Mouse (Mus musculus): ENCODE results near the gene Zbtb3. TPM values are rescaled to one million over a fixed set of nuclear protein-coding genes. Genes with fewer than 3 reads are reported as not detected.
"Not testable (repeated sequence)": the region's sequence is repeated elsewhere in the genome, so short reads cannot be mapped to it uniquely, and the experiment has no call there.

The Zbtb3 gene
- total RNA-seq, 4 experiments from 2014 or later, result 1.2 to 2.5 (median 1.5) TPM

DNA sequence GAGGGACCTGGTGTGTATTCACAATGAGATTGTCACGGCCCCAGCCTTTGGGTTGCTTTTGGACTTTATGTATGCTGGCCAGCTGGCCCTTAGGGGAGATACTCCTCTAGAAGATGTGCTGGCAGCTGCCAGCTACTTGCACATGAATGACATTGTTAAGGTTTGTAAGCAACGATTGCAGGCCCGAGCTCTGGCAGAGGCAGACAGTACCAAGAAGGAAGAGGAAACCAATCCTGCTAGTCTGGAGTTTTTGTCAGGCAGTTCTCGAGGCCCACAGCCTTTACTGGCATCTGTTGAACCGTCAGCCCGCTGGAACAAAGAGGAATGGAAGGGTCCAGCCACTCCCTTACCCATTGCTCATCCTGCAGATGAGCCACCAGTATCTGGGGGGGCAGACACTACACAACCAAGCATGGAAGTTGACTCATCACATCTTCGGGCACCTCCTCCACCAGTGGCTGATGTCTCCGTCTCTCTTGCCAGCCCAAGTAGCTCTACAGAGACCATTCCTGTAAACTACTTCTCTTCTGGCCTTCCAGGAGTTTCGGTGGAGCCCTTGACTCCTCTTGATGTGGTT is 937 bp downstream of the Zbtb3 start:
- DNase-seq (ENCODE audit: low spot score), result no peak

DNA sequence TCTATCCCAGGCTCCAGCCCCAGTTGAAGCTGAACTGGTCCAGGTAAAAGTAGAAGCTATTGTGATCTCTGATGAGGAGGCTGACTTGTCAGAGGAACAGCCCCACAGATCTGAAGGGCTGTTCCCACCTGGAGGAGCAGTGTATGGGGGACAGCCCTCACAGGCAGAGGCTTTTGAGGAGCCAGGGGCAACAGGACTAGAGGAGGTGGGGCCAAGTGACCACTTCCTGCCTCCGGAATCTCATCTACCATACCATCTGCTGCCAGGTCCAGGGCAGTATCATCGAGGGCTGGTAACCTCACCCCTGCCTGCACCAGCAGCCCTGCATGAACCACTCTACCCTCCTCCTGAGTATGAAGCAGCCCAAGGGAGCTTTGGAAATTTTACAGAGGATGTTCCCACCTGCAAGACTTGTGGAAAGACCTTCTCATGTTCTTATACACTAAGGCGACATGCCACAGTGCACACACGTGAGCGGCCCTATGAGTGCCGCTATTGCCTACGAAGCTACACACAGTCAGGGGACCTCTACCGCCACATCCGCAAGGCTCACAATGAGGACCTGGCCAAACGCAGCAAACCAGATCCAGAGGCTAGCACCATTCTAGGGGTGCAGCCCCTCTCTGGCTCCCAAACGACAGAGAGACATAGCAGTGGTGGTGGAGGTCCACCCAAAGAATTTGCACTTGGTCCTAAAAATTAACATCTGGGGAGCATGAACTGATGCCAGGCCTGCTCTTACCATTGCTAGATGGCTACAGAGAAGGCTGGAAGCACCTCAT is 1.7 kb downstream of the Zbtb3 start:
- DNase-seq (ENCODE audit: low spot score), result no peak

DNA sequence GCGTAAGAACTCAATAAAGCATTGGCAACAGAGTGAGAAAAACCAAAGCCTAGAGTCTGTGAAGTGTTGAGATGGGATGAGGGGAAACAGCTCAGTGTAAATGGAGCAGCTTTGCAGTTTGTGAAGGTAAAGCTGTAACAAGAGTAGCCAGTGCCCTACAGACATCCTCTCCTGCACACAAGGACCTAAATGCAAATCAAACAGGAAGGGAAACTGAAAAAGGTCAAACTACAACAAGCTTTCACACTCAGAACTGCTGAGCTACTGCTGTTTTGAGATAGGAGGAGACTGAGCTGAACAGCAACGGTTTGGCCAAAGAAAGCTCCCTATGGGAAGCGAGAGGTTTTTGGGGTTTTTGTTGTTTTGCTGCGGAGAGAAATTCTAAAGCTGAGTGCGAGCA is 4.5 kb downstream of the Zbtb3 start:
- no peak for DNase-seq (ENCODE audit: low spot score)

DNA sequence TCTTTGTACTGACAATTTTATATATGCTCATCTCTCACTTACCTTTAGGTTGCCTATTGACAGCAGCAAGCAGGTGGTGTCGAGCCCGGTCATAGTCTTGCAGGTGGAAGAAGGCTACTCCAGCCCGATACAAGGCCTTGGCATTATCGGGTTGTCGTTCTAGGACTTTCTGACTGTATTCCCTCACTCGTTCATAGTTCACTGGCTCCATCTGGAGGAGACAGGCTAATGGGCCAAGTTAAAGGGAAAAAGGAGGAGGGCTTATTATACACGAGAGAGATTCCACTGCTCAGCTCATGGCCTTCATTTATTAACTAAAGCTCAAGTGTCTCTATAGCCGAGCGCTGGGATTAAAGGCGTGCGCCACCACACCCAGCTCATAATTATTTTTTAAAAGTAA is 13.5 kb downstream of the Zbtb3 start:
- no peak for DNase-seq (ENCODE audit: low spot score)

DNA sequence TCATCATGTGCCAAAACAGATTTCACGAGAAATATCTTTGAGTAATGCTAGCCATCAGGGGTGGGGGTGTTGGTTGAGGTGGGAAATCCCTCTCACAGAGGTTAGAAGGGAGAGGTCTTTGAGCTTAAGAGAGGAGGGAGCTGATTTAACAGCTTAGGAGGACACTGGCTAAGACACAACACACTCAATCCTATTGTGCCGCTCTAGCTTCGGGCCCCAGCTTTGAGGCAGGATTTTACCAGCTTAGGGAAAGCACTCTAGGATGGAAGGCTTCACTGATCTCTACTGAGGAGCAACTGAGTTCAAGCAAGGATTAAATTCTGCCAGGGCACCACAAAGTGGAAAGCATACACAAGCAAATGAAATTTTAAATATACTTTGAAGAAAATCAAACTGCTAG is 14.6 kb downstream of the Zbtb3 start:
- no peak for DNase-seq (ENCODE audit: low spot score)

DNA sequence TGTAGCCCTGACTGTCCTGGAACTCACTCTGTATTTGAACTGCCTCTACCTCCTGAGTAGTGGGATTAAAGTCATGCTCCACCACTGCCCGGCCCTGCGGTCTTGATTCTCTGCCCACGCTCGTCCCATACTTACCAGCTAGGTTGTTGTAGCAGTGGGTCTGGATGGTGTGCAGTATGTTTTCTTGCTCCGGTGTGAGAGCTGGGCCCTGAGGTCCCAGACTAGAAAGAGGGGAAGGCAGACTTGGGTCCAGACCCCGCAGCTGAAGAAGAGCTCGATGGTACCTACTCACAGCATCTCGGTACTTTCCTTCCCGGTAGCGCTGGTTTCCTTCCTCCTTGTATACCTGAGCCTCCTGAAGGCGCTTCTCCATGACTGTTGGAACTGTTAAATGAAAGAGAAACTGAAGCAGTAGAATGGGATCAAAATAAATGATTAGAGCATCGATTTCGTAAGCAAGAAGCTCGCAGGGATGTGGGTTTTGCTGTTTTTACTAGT is 16.0 kb downstream of the Zbtb3 start:
- no peak for DNase-seq (ENCODE audit: low spot score)

DNA sequence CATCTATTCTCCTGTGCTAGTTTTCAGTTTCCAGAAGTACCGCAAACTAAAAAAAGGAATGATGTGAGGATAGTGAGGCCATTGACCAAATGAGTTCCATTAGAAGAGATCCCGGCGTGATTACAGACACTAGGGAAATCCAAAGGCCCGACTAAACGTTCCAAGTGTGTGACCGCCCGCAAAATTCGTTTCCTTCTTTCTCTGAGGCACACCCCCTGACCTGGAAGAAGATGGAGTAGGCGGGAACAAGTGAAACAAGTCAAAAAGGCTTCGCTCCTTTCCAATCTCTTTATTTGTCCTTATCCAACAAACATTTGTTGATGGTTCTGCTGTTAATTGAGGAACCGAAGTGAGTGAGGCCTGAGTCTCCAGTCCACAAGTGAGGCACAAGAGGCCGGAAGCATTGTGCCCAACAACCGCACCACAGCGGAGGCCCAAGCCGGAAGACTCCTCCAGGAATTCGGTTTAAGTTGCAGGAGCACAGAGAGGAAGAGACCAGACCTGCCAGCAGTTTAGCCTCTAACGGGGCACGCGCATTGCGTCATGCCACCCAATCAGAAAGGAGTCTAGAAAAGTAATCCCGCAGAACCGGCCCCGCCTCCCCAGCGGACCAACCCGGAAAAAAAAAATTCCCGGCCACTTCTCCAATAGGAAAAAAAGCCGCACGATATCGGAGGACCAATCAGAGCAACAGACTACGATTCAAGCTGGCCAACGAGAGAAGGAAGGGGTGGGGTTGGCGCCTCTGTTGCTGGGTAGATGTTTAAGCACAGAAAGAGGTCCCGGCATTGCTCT is 16.6 kb downstream of the Zbtb3 start, which contains the start of gene Ttc9c:
Gene Ttc9c (minus strand): TSS at position 533 of the 795 bp plus-strand sequence.
- DNase-seq (ENCODE audit: low spot score), result peak; percentile 98

DNA sequence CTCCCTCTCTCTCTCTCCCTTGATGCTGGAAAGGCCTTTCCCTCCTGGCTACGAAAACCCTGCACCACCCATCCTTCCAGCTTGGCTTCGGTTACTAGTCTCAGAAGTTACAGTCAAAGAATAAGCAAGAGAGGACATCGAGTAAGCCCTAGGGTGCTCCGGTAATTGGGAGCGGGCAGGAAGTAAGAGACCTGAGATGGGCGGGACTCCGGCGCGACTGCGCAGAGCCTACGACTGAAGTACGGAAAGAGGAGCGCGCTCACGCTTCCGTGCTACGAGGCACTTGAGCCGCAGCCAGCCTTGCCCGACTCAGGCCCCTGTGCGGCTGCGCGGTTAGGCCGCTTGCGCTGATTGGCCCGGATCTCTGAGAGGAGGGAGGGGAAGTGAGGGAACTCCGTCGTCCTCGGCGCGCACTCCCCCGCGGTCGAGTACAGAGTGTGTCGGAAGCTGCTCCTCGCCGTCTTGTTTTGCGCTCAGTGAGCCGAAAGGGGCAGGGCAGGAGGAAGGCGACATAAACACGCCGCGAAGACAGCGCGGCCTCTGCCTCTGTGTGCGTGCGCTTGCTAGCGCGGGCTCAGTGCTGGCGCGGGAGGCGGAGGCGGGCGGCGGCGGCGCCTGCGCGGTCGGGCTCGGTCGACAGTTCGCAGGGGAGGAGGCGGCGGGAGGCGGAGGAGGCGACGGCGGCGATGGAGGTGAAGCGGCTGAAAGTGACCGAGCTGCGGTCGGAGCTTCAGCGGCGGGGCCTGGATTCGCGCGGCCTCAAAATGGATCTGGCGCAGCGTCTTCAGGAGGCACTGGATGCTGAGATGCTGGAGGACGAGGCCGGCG is 17.5 kb downstream of the Zbtb3 start, which contains the start of gene Hnrnpul2:
Gene Hnrnpul2 (plus strand): TSS at position 415 of the 828 bp plus-strand sequence.
- DNase-seq (ENCODE audit: low spot score), result peak; percentile 98

DNA sequence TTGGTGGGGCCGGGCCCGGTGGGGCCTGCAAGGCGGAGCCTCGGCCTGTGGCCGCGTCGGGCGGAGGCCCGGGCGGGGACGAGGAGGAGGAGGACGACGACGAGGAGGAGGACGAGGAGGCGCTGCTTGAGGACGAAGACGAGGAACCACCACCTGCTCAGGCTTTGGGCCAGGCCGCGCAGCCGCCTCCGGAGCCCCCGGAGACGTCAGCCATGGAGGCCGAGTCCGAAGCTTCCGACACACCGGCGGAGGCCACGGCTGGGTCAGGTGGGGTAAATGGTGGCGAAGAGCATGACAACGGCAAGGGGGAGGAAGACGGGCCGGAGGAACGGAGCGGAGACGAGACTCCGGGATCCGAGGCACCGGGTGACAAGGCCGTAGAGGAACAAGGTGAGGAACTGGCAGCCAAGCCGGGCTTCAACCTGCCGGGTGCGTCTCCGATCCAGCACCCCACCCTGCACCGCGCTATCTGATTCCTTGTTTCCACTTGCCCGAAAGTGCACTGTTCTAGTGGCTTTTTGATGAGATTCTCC is 18.1 kb downstream of the Zbtb3 start:
- DNase-seq (ENCODE audit: low spot score), result no peak

DNA sequence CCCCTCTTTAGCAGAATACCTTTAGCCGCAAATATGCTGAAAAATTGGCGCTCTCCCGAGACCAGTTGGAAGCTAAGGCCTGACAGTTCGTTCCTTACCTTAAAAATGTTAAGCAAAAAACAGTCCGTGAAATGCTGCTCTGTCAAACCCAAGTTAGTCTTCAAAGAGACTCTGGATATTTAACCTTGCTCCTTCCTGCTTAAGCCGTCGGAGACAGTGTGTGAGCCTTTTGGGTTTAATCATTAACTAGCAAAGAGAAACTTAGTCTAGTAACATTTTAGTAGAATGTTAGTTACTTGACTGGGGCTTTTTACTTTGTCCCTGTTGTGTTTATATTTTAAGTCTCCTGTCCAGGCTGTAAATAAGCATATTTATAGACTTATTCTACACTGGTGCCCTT is 18.8 kb downstream of the Zbtb3 start:
- no peak for DNase-seq (ENCODE audit: low spot score)

DNA sequence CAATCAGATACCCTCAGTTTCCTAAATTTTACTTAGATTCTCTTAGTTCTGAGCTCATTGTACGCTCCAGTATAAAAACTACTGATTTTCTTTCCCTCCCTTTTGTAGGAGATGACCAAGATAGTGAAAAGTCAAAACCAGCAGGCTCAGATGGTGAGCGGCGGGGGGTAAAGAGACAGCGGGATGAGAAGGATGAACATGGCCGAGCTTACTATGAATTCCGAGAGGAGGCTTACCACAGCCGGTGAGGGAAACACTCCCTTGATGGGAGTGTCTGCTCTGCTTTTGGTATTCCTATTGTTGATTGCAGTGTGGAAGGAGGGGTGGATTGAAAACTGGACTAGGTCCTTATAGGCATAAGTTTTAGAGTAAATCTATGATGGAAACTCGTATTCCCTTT is 20.3 kb downstream of the Zbtb3 start:
- no peak for DNase-seq (ENCODE audit: low spot score)

DNA sequence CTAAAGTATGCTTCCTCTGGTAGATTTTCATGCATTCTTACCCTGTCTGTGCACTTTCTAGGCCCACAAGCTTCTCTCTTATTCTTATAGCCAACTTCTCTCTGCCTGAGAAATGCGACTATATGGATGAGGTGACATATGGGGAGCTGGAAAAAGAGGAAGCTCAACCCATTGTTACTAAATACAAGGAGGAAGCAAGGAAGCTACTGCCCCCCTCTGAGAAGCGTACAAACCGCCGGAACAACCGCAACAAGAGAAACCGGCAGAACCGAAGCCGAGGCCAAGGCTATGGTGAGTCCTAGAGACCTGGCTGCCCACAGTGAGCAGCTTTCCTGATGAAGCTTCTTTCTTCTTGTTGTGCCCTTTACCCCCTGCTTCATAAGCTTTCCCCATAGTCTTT is 27.3 kb downstream of the Zbtb3 start, which contains the start of gene AC129217.1:
Gene AC129217.1 (plus strand): TSS at position 114 of the 400 bp plus-strand sequence.
- no peak for DNase-seq (ENCODE audit: low spot score)

DNA sequence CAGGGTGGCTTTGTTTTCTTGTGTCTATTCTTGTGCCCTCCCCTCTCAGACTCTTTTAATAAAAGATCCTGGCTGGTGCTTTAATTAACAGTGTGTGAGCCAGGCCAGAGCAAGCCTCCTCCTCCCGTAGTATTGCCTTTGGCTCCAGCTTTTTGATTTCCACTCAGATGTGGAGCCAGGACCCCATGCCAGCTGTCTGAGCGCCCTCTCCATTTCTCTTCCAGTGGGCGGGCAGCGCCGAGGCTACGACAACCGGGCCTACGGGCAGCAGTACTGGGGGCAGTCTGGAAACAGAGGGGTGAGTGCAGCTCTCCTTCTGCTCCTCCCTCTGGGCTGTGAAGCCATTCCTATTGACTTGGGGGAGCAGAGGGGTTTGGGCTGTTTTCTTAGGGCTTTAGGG is 28.3 kb downstream of the Zbtb3 start:
- no peak for DNase-seq (ENCODE audit: low spot score)

DNA sequence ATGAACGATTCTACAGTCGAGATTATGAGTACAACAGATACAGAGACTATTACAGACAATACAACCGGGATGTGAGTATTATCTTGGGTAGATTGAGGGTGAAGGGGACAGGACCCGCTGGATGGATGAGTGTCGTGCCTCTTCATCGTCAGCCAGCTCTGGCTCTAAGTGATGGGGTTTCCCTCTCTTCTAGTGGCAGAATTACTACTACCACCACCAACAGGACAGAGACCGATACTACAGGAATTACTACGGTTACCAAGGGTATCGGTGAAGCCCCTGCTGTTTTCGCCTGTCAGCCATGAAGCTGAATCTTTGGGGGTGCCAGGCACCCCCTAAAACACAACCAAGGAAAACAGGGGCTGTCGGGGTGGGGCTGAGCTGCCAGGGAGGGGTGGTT is 28.9 kb downstream of the Zbtb3 start:
- DNase-seq (ENCODE audit: low spot score), result no peak

DNA sequence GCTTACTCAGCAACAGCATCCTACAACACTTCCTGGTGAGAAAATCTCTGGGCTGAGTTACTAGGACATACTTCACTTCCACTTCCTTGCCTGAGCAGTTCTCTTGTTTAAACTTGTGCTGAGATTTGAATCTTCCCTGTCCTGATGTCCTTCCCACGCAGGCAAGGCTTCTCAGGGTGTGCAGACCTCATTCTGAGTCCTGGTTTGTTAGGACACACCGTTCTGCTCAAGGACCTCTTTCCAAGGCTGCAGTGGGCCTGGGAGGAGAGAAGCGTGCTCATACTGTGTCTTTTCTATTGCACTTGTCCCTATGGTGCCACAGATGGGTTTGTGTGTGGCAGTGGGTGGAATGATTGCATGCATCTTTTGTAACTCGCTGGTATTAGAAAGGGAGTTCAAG is 30.6 kb downstream of the Zbtb3 start:
- no peak for DNase-seq (ENCODE audit: low spot score)

DNA sequence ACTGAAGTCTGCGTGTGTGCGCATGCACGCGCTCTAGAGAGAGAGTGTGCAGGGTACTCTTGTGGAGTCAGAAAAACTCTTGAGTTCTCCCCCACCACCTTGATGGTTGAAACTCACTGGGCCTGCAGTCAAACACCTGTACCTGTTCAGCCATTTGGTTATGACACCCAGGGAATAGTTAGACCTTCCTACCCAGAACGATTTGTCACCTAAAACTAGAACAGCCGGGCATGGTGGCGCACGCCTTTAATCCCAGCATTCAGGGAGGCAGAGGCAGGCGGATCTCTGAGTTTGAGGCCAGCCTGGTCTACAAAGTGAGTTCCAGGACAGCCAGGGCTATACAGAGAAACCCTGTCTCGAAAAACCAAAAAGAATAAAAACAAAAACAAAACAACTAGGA is 34.0 kb downstream of the Zbtb3 start:
- not testable (repeated sequence) for DNase-seq (ENCODE audit: low spot score)

DNA sequence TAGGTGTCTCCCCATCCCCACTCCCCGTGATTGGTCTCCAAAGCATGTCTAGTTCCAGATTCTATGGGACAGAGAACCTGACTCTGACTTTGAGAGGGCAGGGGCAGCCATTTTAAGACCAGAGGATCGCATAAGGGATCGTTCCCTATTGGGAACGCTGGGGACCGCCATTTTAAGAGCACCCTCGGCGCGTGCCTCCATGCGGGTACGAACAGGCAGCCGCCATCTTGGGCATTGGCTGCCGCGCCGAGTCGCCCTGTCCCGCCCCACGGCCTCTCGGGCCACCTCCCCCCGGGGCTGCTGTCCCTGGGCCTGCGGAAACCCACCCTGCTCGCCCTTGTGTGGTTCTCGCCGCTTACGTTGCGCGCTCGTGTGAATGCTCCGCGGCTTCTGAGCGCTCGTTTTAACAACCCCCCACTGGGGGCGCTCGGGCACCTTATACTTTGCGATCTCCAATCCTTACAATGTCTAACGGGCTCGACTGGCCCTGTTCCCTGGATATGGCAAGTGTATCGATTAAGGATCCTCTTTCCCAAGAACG is 35.0 kb downstream of the Zbtb3 start, which contains the start of gene Bscl2:
Gene Bscl2 (plus strand): TSS at position 217 of the 541 bp plus-strand sequence.
- DNase-seq (ENCODE audit: low spot score), result peak; percentile 79

DNA sequence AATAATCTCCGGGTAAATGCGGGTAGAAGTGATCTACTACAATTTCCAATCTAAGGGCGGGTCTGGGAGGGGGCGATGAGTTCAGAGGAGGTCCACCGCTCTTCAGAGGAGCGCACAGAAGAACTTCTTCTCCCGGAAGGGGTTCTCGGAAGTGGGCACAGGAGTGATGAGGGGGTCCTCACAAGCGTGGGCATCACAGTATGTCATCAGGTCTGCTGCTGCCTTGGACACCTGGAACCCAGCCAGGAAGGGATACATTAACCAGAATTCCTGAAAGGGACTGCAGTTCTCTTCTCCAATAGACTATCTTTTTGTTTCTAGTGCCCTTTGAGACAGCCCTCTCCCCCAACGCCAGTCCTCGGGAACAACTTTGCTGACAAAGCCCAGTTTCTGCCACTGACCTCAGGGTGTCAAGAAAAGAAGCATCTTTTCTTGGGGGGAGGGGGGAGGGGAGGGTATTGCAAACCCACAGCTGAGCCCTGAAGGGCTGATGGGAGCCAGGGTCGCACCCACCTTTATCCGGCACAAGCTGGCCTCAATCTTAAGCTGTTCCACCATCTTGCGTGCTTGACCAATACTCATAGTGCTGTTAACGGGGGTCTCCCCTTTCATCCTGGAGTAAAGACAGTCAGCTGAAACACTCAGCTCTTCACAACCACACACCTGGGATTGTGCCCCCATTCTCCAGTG is 35.8 kb downstream of the Zbtb3 start:
- no peak for DNase-seq (ENCODE audit: low spot score)

DNA sequence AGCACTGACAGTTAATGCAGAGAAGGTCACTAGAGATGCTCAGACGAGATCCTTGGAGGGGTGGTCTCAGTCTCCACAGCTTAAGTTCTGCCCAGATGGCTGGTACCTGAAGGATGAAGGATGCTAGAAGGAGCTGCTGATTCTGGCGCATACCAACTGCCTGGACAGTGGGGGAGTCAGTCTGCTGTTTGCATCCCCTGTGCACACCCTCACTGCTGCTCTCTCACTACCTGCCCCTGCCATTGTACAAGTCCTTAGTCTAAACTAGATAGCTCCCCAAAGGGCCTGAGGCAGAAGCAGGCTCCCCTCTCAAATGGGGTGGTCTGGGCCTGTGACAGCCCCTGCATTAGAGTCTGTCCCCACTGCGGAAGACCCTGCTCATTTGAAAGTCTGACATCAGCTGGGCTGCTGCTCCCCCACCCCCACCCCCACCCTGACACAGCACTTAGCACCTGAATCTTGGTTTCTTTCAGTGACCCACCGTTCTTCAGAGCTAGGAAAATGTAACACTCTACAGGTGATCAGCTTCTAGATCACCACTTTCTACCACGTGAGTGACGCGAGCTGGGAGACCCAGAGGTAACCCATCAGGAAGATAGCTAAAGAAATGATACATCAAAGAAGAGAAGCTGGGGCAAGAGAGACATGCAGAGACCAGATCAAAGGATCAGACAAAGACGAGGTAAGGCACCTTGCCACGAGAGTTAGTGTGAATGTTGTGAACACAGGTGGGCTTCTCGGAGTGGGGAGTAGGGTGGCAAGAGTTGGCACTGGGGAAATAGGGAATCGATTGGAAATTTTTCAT is 37.0 kb downstream of the Zbtb3 start, which contains the start of gene Gng3:
Gene Gng3 (minus strand): TSS at position 92 of the 805 bp plus-strand sequence.
- DNase-seq (ENCODE audit: low spot score), result no peak
